Mouse (Mus musculus) ovary, adult 10 weeks (tissue): Measurements from ENCODE around the gene Cit. TPM values are rescaled to one million over a fixed set of nuclear protein-coding genes. Genes with fewer than 3 reads are reported as not detected.

ENCODE experiments used
- polyA plus RNA-seq: library from polyadenylated mRNA; stranded (reverse); fragments of 350-450 nt; fragmentation: Illumina TruSeq; extraction: RNeasy Lipid Tissue Mini Kit (QIAGEN cat#74804); gene quantifications from one replicate; pipeline ENCODE4 v1.2.3, GENCODE M21; 2014

Gene Cit
- polyA plus RNA-seq, result 1.6 TPM

DNA sequence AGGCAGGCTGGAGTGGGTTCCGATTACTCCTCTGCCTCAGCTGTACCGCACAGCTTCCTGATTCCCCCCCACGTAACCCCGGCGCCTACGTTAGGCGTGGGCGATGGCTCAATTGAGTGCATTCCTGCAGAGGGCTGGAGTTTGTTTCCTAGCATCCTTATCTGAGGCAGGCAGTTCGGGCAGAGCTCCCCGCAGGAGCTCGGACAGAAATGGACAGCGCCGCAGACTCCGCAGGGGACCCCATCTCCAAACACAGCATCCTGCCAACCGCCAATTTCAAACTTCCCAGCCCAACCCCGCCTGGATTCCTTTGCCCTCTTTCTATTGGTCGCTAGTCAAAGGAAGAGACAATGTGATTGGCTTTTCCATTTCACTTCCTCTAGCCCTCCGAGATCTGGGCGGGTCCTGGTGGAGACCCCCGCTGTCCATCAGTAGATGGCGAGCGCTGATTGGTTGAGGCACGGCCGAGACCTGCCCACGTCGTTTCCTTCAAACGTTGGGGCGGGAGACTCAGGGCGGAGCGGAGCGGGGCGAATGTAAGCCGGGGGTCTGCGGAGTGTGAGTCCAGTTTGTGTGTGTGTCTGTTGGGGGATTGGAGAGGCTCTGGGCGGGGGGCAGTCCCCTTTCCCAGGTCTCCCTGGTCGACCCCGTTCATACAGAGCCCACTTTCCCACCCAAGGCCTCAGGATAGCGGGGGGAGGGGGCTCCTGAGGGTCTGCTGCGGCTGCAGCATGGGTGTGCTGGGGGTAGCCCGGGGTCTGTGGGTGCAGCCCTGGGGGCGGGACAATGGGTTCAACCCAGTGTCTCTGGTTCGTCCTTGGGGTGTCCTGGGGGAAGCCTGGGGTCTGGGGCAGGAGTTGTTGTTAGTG, at the start of gene Cit:
Gene Cit, plus strand, starts transcription at position 513 of the 869 bp plus-strand sequence.

DNA sequence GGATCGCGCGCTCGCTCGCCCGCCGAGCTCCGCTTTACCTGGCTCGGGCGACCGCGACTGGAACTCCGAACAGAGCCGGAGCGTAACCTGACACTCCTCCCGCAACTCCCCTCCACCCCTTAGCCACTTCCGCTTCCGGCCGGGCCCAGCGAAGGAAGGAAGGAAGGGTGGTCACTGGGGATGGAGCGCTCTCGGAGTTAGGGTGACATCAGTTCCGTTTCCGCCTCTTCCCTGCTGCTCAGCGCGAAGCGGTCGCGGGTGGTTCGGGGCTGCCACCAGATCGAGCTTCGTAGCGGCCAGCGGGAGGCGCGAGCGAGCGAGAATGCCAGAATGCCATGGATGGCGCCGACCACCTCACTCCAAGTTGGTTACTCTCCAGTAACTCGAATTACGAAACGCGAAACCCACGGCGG, 179.3 kb downstream of the Cit start, which contains the start of gene Prkab1:
Gene Prkab1, minus strand, starts transcription at position 182 of the 413 bp plus-strand sequence.

Other genes with a start within 250 kb of the Cit start
- gene Rab35, start 213.4 kb upstream of the Cit start, polyA plus RNA-seq, result 17.9 TPM
- gene Bicdl1, start 113.7 kb upstream of the Cit start, polyA plus RNA-seq, result 1.5 TPM
- 9.3 TPM for gene Prkab1, start 179.2 kb downstream of the Cit start, polyA plus RNA-seq
- 0.17 TPM for gene Tmem233, start 238.0 kb downstream of the Cit start, polyA plus RNA-seq